Mouse (Mus musculus) thymus, postnatal 0 days (tissue): Measurements from ENCODE around the gene Gamt. TPM values are rescaled to one million over a fixed set of nuclear protein-coding genes. Genes with fewer than 3 reads are reported as not detected.
"Not testable (repeated sequence)": the region's sequence is repeated elsewhere in the genome, so short reads cannot be mapped to it uniquely, and the experiment has no call there.

Experiments
- DNase-seq: peaks from one replicate; pipeline ENCODE4 v3.0.0-alpha.2; 2015; ENCODE audit warnings: low spot score
- polyA plus RNA-seq: library from polyadenylated mRNA; unstranded; fragments of >200 nt; fragmentation: Nextera tagmentation; extraction: Ambion mirVana; gene quantifications from 2 replicates; pipeline ENCODE4 v1.2.1, GENCODE M21; 2015

Gamt gene
- polyA plus RNA-seq, 1 experiment from 2014 or later = 5.5 TPM

- DNase-seq = no peak
Measured at GRCm38 (mm10) chr10:80259463-80259805, 1.4 kb downstream of the Gamt start.

- no peak for DNase-seq
Measured at GRCm38 (mm10) chr10:80258752-80259462, 1.9 kb downstream of the Gamt start.

- DNase-seq = no peak
Measured at GRCm38 (mm10) chr10:80257936-80258335, 2.9 kb downstream of the Gamt start.

DNA sequence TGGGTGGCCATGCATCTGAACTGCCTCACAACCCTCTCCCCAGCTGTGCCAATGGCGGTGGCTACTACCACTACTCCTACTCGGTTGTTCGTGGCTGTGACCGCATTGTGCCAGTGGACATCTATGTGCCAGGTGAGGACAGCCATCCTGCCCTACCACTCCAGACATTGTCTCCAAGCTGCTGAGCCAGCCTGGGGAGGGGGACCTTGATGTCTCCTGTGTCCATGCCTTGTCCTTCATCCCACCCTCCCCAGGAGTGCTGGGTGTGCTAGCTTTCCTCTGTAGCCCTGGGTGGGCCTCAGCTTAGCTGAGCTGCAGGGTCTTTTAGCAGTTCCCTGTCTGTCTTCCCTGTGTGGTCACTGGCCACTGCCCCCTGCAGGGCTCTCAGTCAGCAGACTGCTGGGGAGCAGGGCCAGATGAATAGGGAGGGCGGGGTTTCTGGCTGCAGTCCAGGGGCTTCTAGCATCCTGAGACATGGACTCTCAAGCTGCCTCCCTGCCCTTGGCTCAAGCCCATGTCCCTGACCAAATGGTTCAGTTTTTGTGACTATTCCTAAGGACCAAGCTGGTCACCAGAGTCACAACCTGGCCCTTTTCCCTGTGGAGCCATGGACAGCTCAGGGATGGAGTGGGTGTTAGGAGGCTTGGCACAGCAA, 4.8 kb downstream of the Gamt start:
- DNase-seq = no peak

- no peak for DNase-seq
Measured at GRCm38 (mm10) chr10:80254331-80255297, 6.2 kb downstream of the Gamt start.

DNA sequence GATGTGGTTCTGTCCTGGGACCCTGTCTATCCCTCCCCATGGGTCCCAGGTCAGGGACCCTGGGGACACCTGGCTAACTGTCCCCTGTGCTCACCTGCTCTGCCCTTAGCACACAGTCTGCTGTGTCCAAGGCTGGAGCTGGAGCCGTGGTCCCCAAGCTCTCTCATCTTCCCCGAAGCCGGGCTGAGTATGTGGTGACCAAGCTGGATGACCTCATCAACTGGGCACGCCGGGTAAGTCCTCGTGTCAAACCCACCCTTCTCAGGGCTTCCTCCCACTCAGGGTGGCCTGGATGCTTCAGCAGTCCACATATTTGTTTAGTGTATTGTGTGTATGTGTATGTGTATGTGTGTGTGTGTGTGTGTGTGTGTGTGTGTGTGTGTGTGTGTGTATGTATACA, 7.3 kb downstream of the Gamt start:
- no peak for DNase-seq

GRCm38 (mm10) chr10:80252493-80253274, 8.1 kb downstream of the Gamt start:
- DNase-seq = no peak

GRCm38 (mm10) chr10:80252011-80252410, 8.8 kb downstream of the Gamt start:
- DNase-seq = no peak

DNA sequence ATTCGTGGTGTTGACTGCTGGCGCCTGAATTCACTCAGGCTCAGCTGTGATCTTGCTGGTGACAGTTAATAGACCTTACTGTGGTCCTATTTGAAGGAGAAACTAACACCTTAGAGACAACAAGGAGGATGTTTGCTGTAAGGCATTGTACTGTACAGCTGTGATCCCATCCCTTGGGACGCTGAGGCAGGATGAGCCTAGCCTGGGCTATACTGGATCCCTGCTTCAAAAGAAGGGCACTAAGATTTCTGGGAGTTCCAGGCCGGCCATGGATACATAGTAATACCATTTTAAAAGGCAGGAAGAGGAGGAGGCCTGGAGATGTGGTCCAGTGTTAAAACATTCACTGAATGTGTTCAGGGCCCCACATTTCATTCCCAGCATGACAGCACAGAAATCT, 10.2 kb downstream of the Gamt start:
- no peak for DNase-seq

GRCm38 (mm10) chr10:80250059-80250458, 10.8 kb downstream of the Gamt start:
- DNase-seq = no peak

DNA sequence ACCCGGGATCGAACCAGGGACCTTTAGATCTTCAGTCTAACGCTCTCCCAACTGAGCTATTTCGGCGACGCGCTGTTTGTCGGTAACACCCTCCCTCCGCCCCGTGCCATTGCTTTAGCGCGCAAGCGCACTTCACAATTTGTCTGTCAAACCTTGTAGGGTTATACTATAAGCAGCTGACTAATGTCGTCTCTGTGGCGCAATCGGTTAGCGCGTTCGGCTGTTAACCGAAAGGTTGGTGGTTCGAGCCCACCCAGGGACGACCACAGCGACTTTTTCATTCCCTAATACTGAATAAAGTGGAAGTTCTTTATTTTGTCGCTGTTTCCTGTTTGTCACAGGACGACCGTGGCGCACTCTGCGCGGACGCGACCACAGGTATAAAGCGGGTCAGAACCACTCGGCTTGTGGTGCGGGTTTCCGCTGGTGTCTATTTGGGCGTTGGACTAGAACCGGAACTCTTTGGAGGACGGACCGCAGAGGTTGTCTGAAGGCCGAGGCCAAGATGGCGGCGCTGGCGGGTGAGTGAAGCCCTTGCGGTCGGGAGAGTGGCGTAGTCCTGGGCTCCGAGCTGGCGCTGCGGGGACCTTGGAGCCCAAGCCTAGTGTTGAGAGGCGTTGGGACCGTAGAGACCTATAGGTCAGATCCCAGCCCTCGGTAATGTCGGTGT, 11.7 kb downstream of the Gamt start, which contains the start of gene Ndufs7:
Gene Ndufs7, plus strand, starts transcription at position 151 of the 670 bp plus-strand sequence.
- DNase-seq = peak; percentile 97

- not testable (repeated sequence) for DNase-seq
Measured at GRCm38 (mm10) chr10:80248437-80248836, 12.4 kb downstream of the Gamt start.

DNA sequence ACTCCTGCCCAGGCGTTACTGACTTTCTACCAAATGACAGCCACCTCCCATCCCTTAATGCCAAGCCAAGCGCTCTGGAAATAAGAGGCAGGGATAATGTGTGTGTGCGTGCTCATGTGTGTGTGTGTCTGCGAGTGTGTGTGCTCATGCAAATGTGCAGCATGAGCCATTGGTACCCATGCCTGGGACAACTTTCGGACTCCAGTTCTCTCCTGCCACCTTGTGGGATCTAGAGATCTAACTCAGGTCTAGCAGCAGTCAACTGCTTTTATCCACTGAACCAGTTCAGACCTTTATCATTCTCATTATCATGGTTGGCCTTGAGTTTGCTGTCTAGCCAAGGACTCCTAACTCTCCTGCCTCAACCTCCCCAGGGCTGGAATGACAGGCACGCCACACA, 13.0 kb downstream of the Gamt start:
- no peak for DNase-seq

DNA sequence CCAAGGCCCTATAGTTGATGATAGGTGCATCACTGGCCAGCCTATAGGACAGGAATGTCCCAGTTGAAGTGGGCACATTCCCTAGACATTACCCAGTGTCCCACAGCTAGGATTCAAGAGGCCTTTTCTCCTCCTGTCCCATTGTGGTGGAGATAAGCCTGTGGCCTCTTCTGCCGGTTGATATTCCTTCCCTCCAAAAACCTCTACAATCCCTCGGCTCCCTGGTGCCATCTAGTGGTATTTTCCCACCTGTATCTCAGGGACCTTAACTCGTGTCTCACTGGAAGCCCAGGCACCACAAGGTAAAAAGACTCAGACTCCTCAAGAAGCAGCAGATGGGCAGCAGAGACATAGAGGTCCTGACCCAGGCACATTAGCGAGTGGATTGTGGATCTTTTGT, 15.2 kb downstream of the Gamt start:
- peak; percentile 85 for DNase-seq

- peak; percentile 53 for DNase-seq
Measured at GRCm38 (mm10) chr10:80244791-80245399, 15.9 kb downstream of the Gamt start.

- no peak for DNase-seq
Measured at GRCm38 (mm10) chr10:80242607-80243006, 18.2 kb downstream of the Gamt start.

- no peak for DNase-seq
Measured at GRCm38 (mm10) chr10:80242088-80242487, 18.7 kb downstream of the Gamt start.

GRCm38 (mm10) chr10:80239791-80240190, 21.0 kb downstream of the Gamt start:
- DNase-seq = no peak

- DNase-seq = no peak
Measured at GRCm38 (mm10) chr10:80238306-80238705, 22.5 kb downstream of the Gamt start.

DNA sequence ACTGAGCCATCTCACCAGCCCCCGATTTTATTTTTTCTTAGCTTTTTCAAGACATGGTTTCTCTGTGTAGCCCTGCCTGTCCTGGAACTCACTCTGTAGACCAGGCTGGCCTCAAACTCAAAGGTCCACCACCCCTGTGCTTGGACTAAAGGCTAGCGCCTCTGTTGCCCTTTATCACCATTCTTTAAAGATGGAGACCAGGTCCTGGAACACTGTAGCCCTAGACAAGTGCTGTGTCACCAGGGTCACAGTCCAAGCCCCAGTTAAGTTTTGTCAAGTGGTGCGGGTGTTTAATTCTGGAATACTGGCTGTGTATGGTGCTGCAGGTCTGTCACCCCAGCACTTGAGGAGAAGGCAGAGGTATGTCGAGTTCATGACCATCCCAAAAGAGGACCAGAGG, 23.8 kb downstream of the Gamt start:
- DNase-seq = no peak
